ENCODE assay signal across 13 mouse cellular contexts in the genomic region with DNA sequence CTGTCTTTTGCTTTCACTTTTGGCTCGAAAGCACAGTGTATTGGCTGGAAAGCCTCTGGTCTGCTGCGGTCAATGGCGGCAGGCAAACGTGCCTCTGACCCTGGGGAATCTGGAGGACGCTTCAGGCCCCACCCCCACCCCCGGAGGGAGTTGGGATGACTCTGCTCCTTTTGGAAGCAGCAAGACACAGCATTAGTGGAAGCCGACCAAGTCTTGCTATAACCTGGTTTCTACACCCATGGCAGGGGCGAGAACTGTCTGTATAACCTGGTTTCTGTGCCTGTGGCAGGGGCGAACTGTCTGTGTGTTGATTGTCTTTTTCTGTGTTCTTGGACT. TPM values are rescaled to one million over a fixed set of nuclear protein-coding genes. Genes with fewer than 3 reads are reported as not detected.
DNase-seq lines count a peak whose midpoint lies in the region; ATAC-seq and TF ChIP-seq lines count a peak whose summit lies in the region.
"Had no signal": no experiment of that assay in that cellular context is flagged by ENCODE, and none has a peak within 500 bp of the region (broad histone marks: within the 10 kb centered on the region; RNA-seq: fewer than 3 reads in every experiment).

No protein-coding gene starts in this region.

- peak overlapping the region; percentile 40; the same call in 1 of the 2 replicates for H3K4me2 ChIP-seq in CH12.LX (ENCODE audit: insufficient read depth, low read depth, poor library complexity, severe bottlenecking)
- no peak overlapping the region for H3K4me2 ChIP-seq in intestine, postnatal 0 days (replicated peaks; ENCODE audit: low read depth)
- H3K4me2 ChIP-seq: lung, embryonic 15.5 days had no signal

- TF ChIP-seq POLR2A in CH12.LX (IDR thresholded peaks at IDR 0.05; ENCODE audit: low read depth, low read length) = no peak

- ATAC-seq in granulocyte monocyte progenitor cell, adult 5-6 weeks (replicated peaks; ENCODE audit: poor library complexity, severe bottlenecking) = peak; percentile 13; the same call in 1 of the 2 replicates
- ATAC-seq in intestine, postnatal 0 days = no peak
- ATAC-seq: forebrain, embryonic 16.5 days had no signal

- H3K79me2 ChIP-seq in CH12.LX (replicated peaks; ENCODE audit: control insufficient read depth, extremely low read depth, insufficient read depth, poor library complexity, severe bottlenecking) = no peaks in the 10 kb centered on the region

- WGBS in intestine, postnatal 0 days = 72% methylated on average over 9 of the region's 9 CpGs

- in situ Hi-C loops in CH12.LX (cut with MboI; ENCODE audit: low pct_ligation_motif_present, low pct_unique_long_range_greater_than_20kb, low sequenced_read_pairs) = no loop called here
- in situ Hi-C loops in ES-E14 (cut with MboI; ENCODE audit: low sequenced_read_pairs in 2 of 2, unreplicated experiment in 2 of 2) = no loop called here

- H3K27me3 ChIP-seq in CH12.LX (replicated peaks) = no peaks in the 10 kb centered on the region
- H3K27me3 ChIP-seq in megakaryocyte, embryonic 14.5 days (replicated peaks) = peaks cover 2% of the 10 kb centered on the region
- no peaks in the 10 kb centered on the region for H3K27me3 ChIP-seq in intestine, postnatal 0 days (replicated peaks; ENCODE audit: control insufficient read depth, insufficient read depth, low read length)
- H3K27me3 ChIP-seq: lung, embryonic 15.5 days had no signal

- DNase-seq in CH12.LX (ENCODE audit: extremely low read depth) (no peak), ES-E14 (ENCODE audit: low read depth, low spot score) (peak; percentile 39)
- DNase-seq in retina, postnatal 1 day = no peak
- no peak for DNase-seq in layer of hippocampus, adult 11-12 months (ENCODE audit: low spot score)
- DNase-seq: cerebellum, postnatal 36 days; gastrocnemius, postnatal 36 days; thymus, postnatal 25 days had no signal

- dilution Hi-C loops in CH12.LX (cut with MboI; ENCODE audit: extremely low pct_ligation_motif_present, extremely low pct_unique_long_range_greater_than_20kb, low sequenced_read_pairs) = no loop called here

- TF ChIP-seq CTCF in CH12.LX (conservative IDR thresholded peaks at IDR 0.05 in 1 of 2, IDR thresholded peaks at IDR 0.05 in 1 of 2; ENCODE audit: low read depth in 2 of 2, low read length in 2 of 2) = no peak
- no peak for TF ChIP-seq CTCF in intestine, postnatal 0 days (IDR thresholded peaks at IDR 0.05; ENCODE audit: low read depth)

- H3K9ac ChIP-seq in CH12.LX (ENCODE audit: insufficient read depth, low read depth) (peak overlapping the region; percentile 9; the same call in 1 of the 2 replicates), ES-E14 (ENCODE audit: insufficient read depth, low read depth, low read length, poor library complexity, severe bottlenecking) (peak overlapping the region; percentile 34; the same call in 1 of the 2 replicates)
- H3K9ac ChIP-seq in intestine, postnatal 0 days (ENCODE audit: low read depth, low read length) = no peak overlapping the region
- H3K9ac ChIP-seq: lung, embryonic 15.5 days had no signal

- H3K9me3 ChIP-seq in CH12.LX (replicated peaks; ENCODE audit: low read length) (no peaks in the 10 kb centered on the region), ES-E14 (ENCODE audit: control insufficient read depth, insufficient read depth, low read depth, low read length) (no peaks in the 10 kb centered on the region)
- H3K9me3 ChIP-seq in megakaryocyte, embryonic 14.5 days = no peaks in the 10 kb centered on the region
- H3K9me3 ChIP-seq in intestine, postnatal 0 days (ENCODE audit: control insufficient read depth) = no peaks in the 10 kb centered on the region
- H3K9me3 ChIP-seq: lung, embryonic 15.5 days; midbrain, embryonic 10.5 days had no signal

- no peak for TF ChIP-seq RAD21 in CH12.LX (IDR thresholded peaks at IDR 0.05; ENCODE audit: low read depth, low read length)

- no peaks in the 10 kb centered on the region for H3K4me1 ChIP-seq in CH12.LX (ENCODE audit: control insufficient read depth in 1 of 2, insufficient read depth in 2 of 2)
- no peaks in the 10 kb centered on the region for H3K4me1 ChIP-seq in ES-E14 (ENCODE audit: control insufficient read depth in 2 of 2, insufficient read depth in 2 of 2, low read length in 2 of 2, poor library complexity in 1 of 2)
- peaks cover 27% of the 10 kb centered on the region for H3K4me1 ChIP-seq in megakaryocyte, embryonic 14.5 days
- no peaks in the 10 kb centered on the region for H3K4me1 ChIP-seq in intestine, postnatal 0 days (replicated peaks; ENCODE audit: control insufficient read depth, insufficient read depth, low read length)
- H3K4me1 ChIP-seq: lung, embryonic 15.5 days; midbrain, embryonic 10.5 days had no signal

- no peak for TF ChIP-seq EP300 in CH12.LX (IDR thresholded peaks at IDR 0.05; ENCODE audit: low read length)

- H3K27ac ChIP-seq in CH12.LX (ENCODE audit: insufficient read depth, low read depth) = peak overlapping the region; percentile 68
- H3K27ac ChIP-seq in ES-E14 (ENCODE audit: insufficient read depth, low read depth, low read length, poor library complexity, severe bottlenecking) = peak overlapping the region; percentile 71
- H3K27ac ChIP-seq in intestine, postnatal 0 days (ENCODE audit: low read depth, low read length) = no peak overlapping the region
- H3K27ac ChIP-seq: lung, embryonic 15.5 days; midbrain, embryonic 10.5 days had no signal

- H3K36me3 ChIP-seq in CH12.LX (replicated peaks in 1 of 2; ENCODE audit: control insufficient read depth in 1 of 2, insufficient read depth in 1 of 2, low read length in 1 of 2) = no peaks in the 10 kb centered on the region
- H3K36me3 ChIP-seq in ES-E14 (ENCODE audit: control insufficient read depth, insufficient read depth, low read length, poor library complexity, severe bottlenecking) = no peaks in the 10 kb centered on the region
- H3K36me3 ChIP-seq in megakaryocyte, embryonic 14.5 days (replicated peaks; ENCODE audit: low read length) = no peaks in the 10 kb centered on the region
- H3K36me3 ChIP-seq in intestine, postnatal 0 days (ENCODE audit: control insufficient read depth, insufficient read depth) = no peaks in the 10 kb centered on the region
- H3K36me3 ChIP-seq: lung, embryonic 15.5 days; midbrain, embryonic 10.5 days had no signal

- H3K4me3 ChIP-seq in CH12.LX (replicated peaks in 1 of 3; ENCODE audit: low read depth in 2 of 3, low read length in 2 of 3, poor library complexity in 1 of 3) (peak overlapping the region; percentile 34 to 46 (median 39)), ES-E14 (ENCODE audit: insufficient read depth in 1 of 2, low read depth in 1 of 2, low read length in 2 of 2, poor library complexity in 1 of 2, severe bottlenecking in 1 of 2) (peak overlapping the region; percentile 28 to 54; a peak in 3 of 4 replicates)
- peak overlapping the region; percentile 38 for H3K4me3 ChIP-seq in megakaryocyte, embryonic 14.5 days (replicated peaks)
- H3K4me3 ChIP-seq in intestine, postnatal 0 days (ENCODE audit: low read depth, low read length) = no peak overlapping the region
- H3K4me3 ChIP-seq: lung, embryonic 15.5 days; midbrain, embryonic 10.5 days had no signal

TF ChIP-seq in CH12.LX, 34 proteins besides CTCF, POLR2A, EP300 and RAD21:
- TF ChIP-seq ETS1 (conservative IDR thresholded peaks at IDR 0.05; ENCODE audit: low read depth, low read length) (0 out of 2 replicates have a peak, but pooled peaks have one; percentile 8), BHLHE40 (IDR thresholded peaks at IDR 0.05; ENCODE audit: low read depth, low read length) (peak; percentile 83), CHD1 (IDR thresholded peaks at IDR 0.05; ENCODE audit: low read depth, low read length) (no peak), CHD2 (IDR thresholded peaks at IDR 0.05; ENCODE audit: low read length) (peak; percentile 40; the same call in 1 of the 2 replicates)
TF ChIP-seq in CH12.LX: peak in this region for 3.

TF ChIP-seq in ES-E14, 5 proteins besides CTCF, POLR2A, EP300 and RAD21:
- TF ChIP-seq ZNF384 (IDR thresholded peaks at IDR 0.05; ENCODE audit: low read depth, low read length) = no peak
- peak; percentile 45; the same call in 1 of the 2 replicates for TF ChIP-seq MAFK (IDR thresholded peaks at IDR 0.05; ENCODE audit: insufficient read depth, low read depth, low read length)
TF ChIP-seq in ES-E14: peak in this region for 1.

RNA-seq across cellular contexts. Expression of gene Bclaf3, which starts 15.8 kb away (rescaled TPM):
- total RNA-seq in CH12.LX (2012; rRNA removed) = 6.6 and 6.9 TPM in 2 replicates
- total RNA-seq in CH12.LX (2014; rRNA removed) = 14.6 and 18.0 TPM in 2 replicates
- 14.3 and 14.7 TPM in 2 replicates for polyA plus RNA-seq in CH12.LX (2012; ENCODE audit: insufficient read length, low read depth)
- total RNA-seq in ES-E14 (2012; rRNA removed) = 50.7 and 55.2 TPM in 2 replicates
- total RNA-seq in granulocyte monocyte progenitor cell, adult 5-6 weeks (2014; fragmentation: Nextera tagmentation) = 17.8 and 27.0 TPM in 2 replicates
- 41.9 and 45.5 TPM in 2 replicates for total RNA-seq in granulocyte monocyte progenitor cell, adult 5-6 weeks (2017)
- polyA plus RNA-seq in megakaryocyte, embryonic 14.5 days (2012; ENCODE audit: insufficient read depth, low replicate concordance) = 0.11 TPM in 1 of 2 replicates, not detected in the other
- polyA plus RNA-seq in intestine, postnatal 0 days (2015; fragmentation: Nextera tagmentation; extraction: Ambion mirVana) = 5.0 and 5.1 TPM in 2 replicates
